Mouse (Mus musculus) hindbrain, embryonic 12.5 days (tissue): ENCODE results near the gene Hsf5. TPM values are rescaled to one million over a fixed set of nuclear protein-coding genes. Genes with fewer than 3 reads are reported as not detected.

Experiments used
- ATAC-seq: fragments of 200-750 bp; cut with Nextera tagmentation; 2 replicates; pipeline ENCODE4 v1.8.0; 2017; ENCODE audit warnings: moderate TSS enrichment; ENCODE audit not compliant: low FRiP score
- H3K27ac ChIP-seq: fragments of 300-500 bp; sonication (generic); 2 replicates; pipeline ENCODE4 v1.5.1; 2016; ENCODE audit warnings: mild to moderate bottlenecking
- H3K27me3 ChIP-seq: fragments of 300-500 bp; sonication (generic); 2 replicates; pipeline ENCODE4 v1.6.1; 2016; ENCODE audit warnings: mild to moderate bottlenecking
- H3K36me3 ChIP-seq: fragments of 300-500 bp; sonication (generic); 2 replicates; pipeline ENCODE4 v1.6.1; 2016; ENCODE audit warnings: mild to moderate bottlenecking
- H3K4me1 ChIP-seq: fragments of 300-500 bp; sonication (generic); 2 replicates; pipeline ENCODE4 v1.6.1; 2016
- H3K4me2 ChIP-seq: fragments of 300-500 bp; sonication (generic); replicated peaks from 2 replicates; pipeline ENCODE4 v1.6.1; 2016; ENCODE audit warnings: mild to moderate bottlenecking
- H3K4me3 ChIP-seq: fragments of 300-500 bp; sonication (generic); 2 replicates; pipeline ENCODE4 v1.5.1; 2016; ENCODE audit warnings: mild to moderate bottlenecking
- H3K9ac ChIP-seq: fragments of 300-500 bp; sonication (generic); 2 replicates; pipeline ENCODE4 v1.6.1; 2016; ENCODE audit warnings: mild to moderate bottlenecking, moderate library complexity
- H3K9me3 ChIP-seq: fragments of 300-500 bp; sonication (generic); replicated peaks from 2 replicates; pipeline ENCODE4 v1.6.1; 2016; ENCODE audit warnings: mild to moderate bottlenecking
- whole genome bisulfite sequencing: fragments of 180-500 bp; shearing (Covaris S2); methylation state at CpG from one replicate; pipeline ENCODE4 v1.1.7; 2016; 5-methylcytosine and 5-hydroxymethylcytosine counted together
- polyA plus RNA-seq: library from polyadenylated mRNA; unstranded; fragments of >200 nt; fragmentation: Nextera tagmentation; extraction: Ambion mirVana; gene quantifications from 2 replicates; pipeline ENCODE4 v1.2.1, GENCODE M21; 2016

Hsf5 gene
- polyA plus RNA-seq, 1 experiment from 2014 or later: 0.45 TPM

DNA sequence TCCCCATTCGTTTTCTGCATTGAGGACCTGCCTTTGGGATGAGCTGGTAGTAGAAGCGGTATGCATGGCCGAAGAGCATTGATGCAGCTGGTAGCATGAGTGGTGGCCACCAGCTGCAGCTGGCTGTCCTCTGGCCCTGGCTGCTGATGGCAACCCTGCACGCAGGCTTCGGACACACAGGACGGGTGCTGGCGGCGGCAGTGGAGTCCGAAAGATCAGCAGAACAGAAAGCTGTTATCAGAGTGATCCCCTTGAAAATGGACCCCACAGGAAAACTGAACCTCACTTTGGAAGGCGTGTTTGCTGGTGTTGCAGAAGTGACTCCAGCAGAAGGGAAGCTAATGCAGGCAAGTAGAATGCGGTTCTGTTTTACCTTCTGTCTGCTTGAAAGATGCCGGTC is 47.6 kb downstream of the Hsf5 start:
- Histone ChIP-seq H3K4me3 (no peak overlapping the region), H3K4me1 (peaks cover 6% of the 10 kb centered on the region; the same call in 1 of the 2 replicates), H3K27me3 (peaks cover 21% of the 10 kb centered on the region), H3K27ac (no peak overlapping the region), H3K9me3 (no peaks in the 10 kb centered on the region), H3K36me3 (no peaks in the 10 kb centered on the region), H3K9ac (no peak overlapping the region), H3K4me2 (0 out of 2 replicates have a peak overlapping the region, but pooled peaks have one; percentile 9)
- no peak for ATAC-seq
- WGBS: 83% methylated on average over 12 of the region's 12 CpGs

DNA sequence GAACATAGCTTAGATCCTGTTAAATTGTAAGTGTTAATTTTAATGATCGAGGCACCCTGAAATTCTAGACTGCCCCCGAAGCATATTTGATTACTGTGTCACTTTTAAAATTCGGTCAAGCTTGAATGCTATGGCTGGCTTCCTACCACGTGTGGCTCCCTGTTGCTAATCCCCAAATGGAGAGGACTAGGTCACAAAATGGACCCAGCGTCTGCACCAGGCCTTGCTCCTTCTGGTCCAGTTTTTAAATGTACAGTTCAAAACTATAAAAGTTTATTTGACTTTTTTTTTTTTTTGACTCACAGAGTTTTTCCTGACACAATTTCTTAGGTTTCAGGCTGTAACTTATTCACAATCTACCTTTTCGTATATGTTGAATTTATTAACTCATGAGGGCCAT is 48.3 kb downstream of the Hsf5 start:
- Histone ChIP-seq H3K4me1 (peaks cover 6% of the 10 kb centered on the region; the same call in 1 of the 2 replicates), H3K4me2 (no peak overlapping the region), H3K4me3 (no peak overlapping the region), H3K27ac (no peak overlapping the region), H3K9ac (no peak overlapping the region), H3K36me3 (no peaks in the 10 kb centered on the region), H3K9me3 (no peaks in the 10 kb centered on the region), H3K27me3 (peaks cover 21% of the 10 kb centered on the region)
- 72% methylated on average over 6 of the region's 6 CpGs for WGBS
- no peak for ATAC-seq

DNA sequence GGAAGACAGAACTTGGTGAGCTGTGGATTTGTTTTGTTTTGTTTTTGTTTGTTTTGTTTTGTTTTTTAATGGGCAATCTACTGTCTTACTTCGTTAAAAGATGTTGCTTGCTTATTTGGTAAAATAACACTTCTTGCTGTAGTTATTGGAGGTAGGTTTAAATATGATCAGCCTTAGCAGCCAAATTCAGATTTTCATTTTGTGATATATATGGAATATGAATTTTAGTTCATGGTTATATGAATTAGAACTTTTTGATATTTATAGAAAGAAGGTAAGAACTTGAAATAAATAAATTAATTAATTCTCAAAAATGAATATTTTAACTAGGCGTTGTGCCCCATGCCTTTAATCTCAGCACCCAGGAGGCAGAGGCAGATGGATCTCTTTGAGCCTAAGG is 48.7 kb downstream of the Hsf5 start:
- Histone ChIP-seq H3K4me3 (no peak overlapping the region), H3K4me2 (no peak overlapping the region), H3K4me1 (peaks cover 6% of the 10 kb centered on the region; the same call in 1 of the 2 replicates), H3K27me3 (peaks cover 21% of the 10 kb centered on the region), H3K27ac (no peak overlapping the region), H3K9ac (no peak overlapping the region), H3K9me3 (no peaks in the 10 kb centered on the region), H3K36me3 (no peaks in the 10 kb centered on the region)
- no peak for ATAC-seq
- 82% methylated on average over 2 of the region's 2 CpGs for WGBS

DNA sequence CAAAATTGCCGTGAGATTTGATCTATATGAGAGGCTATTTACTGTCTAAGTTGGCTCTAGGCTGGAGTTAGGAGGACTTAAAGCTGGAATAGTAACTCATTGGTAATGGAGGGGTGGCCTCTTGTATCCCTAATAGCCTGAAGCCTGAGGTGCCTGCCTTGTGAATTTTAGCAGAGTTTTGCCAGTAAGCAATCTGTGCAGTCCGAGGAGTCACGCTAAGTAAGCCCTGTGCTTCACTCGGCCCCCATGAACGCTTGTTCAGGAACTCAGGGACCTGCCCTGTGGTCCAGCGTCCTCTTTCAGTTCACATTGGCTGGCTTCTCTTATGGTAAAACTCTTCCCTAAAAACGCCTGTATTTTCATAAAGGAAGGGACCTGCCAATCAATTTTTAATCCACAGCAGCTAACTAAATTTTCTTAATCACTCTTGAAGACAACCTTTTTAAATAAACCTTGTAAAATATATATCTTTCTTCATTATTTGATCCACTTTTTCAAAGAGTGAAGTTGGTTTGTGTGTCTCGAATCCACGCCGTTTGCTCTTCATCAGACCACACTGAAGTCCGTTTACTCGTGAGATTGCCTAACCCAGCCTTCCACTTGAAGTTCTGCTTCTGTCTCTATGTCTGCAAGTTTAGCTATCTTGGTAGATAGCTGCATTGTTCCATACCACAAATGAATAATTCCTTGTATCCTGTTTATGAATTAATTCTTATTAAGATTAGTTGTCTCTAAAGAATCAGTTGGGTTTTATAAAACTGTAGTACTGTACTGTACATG is 49.5 kb downstream of the Hsf5 start:
- Histone ChIP-seq H3K9me3 (no peaks in the 10 kb centered on the region), H3K4me3 (no peak overlapping the region), H3K9ac (no peak overlapping the region), H3K4me1 (peaks cover 6% of the 10 kb centered on the region; the same call in 1 of the 2 replicates), H3K27ac (no peak overlapping the region), H3K36me3 (no peaks in the 10 kb centered on the region), H3K27me3 (peaks cover 21% of the 10 kb centered on the region), H3K4me2 (no peak overlapping the region)
- WGBS: 81% methylated on average over 12 of the region's 12 CpGs
- ATAC-seq: no peak

DNA sequence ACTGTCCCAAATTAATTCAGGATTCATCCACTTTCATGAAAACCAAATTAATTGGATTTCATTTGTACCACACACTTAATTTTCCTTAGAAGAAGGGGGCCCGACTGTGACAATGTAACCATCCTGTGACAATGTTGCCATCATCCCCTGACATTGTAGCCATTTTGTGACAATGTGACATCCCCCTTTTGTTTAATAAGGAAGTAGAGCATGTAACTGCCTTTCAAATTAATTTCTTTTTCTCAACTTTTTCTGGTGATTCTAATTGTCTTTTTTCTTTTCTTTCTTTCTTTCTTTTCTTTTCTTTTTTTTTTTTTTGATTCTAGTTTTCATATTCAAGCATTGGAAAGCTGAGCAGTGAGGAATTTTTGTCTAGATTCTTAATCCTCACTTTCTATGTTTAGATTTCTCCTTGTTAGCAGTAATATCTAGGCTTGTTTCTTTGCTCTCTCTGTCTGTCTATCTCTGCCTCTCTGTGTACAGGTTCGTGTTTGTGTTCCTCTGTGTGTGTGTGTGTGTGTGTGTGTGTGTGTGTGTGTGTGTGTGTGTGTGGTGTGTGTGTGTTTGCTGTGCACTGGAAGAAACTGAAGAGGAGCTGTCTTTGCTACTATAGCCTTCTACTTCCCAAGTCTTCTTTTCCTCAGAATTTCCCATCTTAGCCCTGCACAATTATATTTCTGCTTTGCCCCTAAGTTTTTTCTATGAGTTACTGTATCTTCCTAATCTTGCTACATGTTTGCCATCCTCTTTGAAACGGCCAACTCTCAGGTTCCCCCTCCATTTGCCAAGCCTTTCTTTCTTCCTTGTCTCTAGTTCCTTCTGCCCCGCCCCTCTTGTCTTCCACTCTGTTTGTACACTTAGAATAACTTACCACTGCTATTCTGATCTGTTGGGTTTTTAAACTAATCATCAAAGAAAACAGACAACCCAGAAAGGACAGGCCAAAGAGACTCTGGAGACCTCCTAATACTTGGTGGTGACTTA is 50.4 kb downstream of the Hsf5 start:
- Histone ChIP-seq H3K4me1 (peaks cover 5% of the 10 kb centered on the region; the same call in 1 of the 2 replicates), H3K4me3 (no peak overlapping the region), H3K27me3 (peaks cover 21% of the 10 kb centered on the region), H3K36me3 (no peaks in the 10 kb centered on the region), H3K4me2 (no peak overlapping the region), H3K9me3 (no peaks in the 10 kb centered on the region), H3K9ac (no peak overlapping the region), H3K27ac (no peak overlapping the region)
- 69% methylated on average over 4 of the region's 4 CpGs for WGBS
- ATAC-seq: no peak

DNA sequence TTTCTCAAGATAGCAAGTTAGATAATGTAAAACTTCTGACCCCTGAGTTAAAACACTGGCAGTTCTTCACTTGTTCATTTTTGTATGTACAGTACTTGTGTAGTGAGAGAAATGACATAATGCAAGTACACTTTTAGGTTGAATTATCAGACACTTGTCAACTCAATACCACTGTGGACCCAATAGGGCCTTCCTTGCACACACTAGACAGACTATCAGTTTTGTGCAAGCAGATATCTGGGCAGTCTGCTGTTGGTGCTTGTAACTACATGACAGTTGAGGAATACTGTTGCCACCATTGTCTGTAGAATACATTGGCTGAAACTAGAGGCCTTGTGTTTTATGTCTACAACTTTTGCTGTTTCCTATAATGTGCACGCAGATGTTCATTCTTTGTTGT is 56.3 kb downstream of the Hsf5 start:
- 0 out of 2 replicates have a peak, but pooled peaks cover 2% of the 10 kb centered on the region for H3K4me1 ChIP-seq
- H3K9me3 ChIP-seq: no peaks in the 10 kb centered on the region
- H3K27me3 ChIP-seq: no peaks in the 10 kb centered on the region; the same call in 1 of the 2 replicates
- H3K36me3 ChIP-seq: no peaks in the 10 kb centered on the region
- no peak overlapping the region for H3K4me3 ChIP-seq
- H3K9ac ChIP-seq: no peak overlapping the region
- no peak overlapping the region for H3K4me2 ChIP-seq
- ATAC-seq: no peak
- no peak overlapping the region for H3K27ac ChIP-seq
- WGBS: 88% methylated on average over 1 of the region's 1 CpGs

DNA sequence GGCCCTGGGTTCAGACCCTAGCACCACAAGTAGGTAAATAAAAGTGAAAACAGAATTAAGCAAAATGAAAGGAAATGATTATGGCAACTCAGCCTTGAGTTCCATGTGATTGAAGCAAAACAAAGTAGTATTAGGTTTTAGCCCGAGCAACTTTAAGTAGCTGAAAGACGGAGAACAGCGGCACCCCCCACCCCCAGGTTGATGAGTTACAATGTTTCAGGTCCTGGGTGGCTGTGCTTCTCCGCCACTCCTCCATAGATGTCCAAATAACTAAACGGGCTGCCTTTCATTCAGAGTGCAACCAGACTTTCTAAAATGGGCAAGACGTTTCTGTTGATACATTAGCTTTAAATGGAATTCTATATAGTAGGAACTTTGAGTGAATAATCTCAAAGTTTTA is 58.6 kb downstream of the Hsf5 start:
- Histone ChIP-seq H3K9ac (no peak overlapping the region), H3K4me3 (no peak overlapping the region), H3K9me3 (no peaks in the 10 kb centered on the region), H3K27ac (no peak overlapping the region), H3K36me3 (no peaks in the 10 kb centered on the region), H3K27me3 (no peaks in the 10 kb centered on the region; the same call in 1 of the 2 replicates), H3K4me1 (0 out of 2 replicates have a peak, but pooled peaks cover 2% of the 10 kb centered on the region), H3K4me2 (no peak overlapping the region)
- 91% methylated on average over 6 of the region's 6 CpGs for WGBS
- ATAC-seq: no peak

DNA sequence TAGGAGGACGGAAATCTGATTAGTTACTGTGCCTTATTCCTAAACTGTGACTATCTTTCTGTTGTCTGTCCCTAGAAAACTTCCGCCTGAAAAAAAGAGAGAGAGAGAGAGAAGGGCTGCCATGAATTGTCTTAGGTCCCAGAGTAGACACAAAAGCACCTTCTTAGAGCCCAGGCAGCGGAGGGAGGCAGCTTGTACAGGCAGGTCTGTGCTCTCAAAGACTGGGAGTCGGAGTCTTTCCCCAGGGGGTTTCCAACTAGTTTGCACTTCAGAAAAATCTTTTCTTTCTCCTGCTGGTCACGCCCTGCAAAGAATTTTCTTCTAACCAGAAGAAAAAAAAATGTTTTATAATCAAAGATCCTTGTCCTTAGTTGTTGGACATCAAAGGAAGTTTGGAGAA is 60.8 kb downstream of the Hsf5 start:
- Histone ChIP-seq H3K4me1 (0 out of 2 replicates have a peak, but pooled peaks cover 2% of the 10 kb centered on the region), H3K27ac (no peak overlapping the region), H3K36me3 (no peaks in the 10 kb centered on the region), H3K9ac (no peak overlapping the region), H3K9me3 (no peaks in the 10 kb centered on the region), H3K4me3 (no peak overlapping the region), H3K4me2 (no peak overlapping the region), H3K27me3 (no peaks in the 10 kb centered on the region; the same call in 1 of the 2 replicates)
- ATAC-seq: no peak
- 41% methylated on average over 5 of the region's 5 CpGs for WGBS

DNA sequence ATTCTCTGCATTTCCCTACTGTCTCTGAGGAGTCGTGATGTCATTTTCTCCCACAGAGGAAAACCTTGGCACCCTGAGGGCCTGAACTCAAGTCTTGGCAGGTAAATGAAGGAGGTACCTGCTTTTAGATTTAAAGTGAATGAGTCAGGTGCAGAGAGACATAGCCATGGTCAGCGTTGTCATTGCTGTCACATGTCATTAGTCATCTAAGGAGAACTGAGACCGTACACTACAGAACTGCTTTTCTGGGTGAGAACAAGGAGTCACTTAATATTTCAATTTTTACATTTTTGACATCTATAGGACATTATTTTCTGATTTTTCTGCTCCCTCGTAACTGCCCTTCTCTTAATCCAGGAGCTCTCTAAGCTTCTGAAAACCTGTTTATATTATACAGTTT is 61.6 kb downstream of the Hsf5 start:
- 0 out of 2 replicates have a peak, but pooled peaks cover 4% of the 10 kb centered on the region for H3K4me1 ChIP-seq
- WGBS: 80% methylated on average over 4 of the region's 4 CpGs
- H3K9ac ChIP-seq: no peak overlapping the region
- H3K27ac ChIP-seq: no peak overlapping the region
- ATAC-seq: no peak
- no peak overlapping the region for H3K4me3 ChIP-seq
- H3K27me3 ChIP-seq: no peaks in the 10 kb centered on the region; the same call in 1 of the 2 replicates
- H3K4me2 ChIP-seq: no peak overlapping the region
- no peaks in the 10 kb centered on the region for H3K9me3 ChIP-seq
- H3K36me3 ChIP-seq: no peaks in the 10 kb centered on the region

DNA sequence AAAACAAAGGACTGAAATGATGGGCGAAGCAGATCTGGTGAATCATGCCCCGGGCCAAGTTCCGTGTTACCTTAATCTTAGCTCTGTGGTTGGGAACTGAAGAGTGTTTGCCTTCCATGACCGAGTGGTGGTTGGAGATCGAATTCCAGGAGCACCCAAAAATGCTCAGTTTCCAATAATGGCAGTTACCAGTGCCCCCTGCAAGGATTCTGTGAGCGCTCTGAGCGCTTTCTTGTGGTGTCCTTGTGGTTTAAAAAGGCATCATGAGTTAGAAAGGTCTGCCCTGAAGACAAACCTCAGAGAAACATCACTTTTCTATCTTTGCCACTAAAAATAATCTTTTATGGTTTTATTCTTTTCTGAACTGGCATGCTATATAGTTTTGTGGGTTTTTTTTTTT is 62.0 kb downstream of the Hsf5 start:
- Histone ChIP-seq H3K9ac (no peak overlapping the region), H3K27ac (no peak overlapping the region), H3K27me3 (no peaks in the 10 kb centered on the region; the same call in 1 of the 2 replicates), H3K4me1 (0 out of 2 replicates have a peak, but pooled peaks cover 4% of the 10 kb centered on the region), H3K9me3 (no peaks in the 10 kb centered on the region), H3K4me2 (no peak overlapping the region), H3K4me3 (no peak overlapping the region), H3K36me3 (no peaks in the 10 kb centered on the region)
- 90% methylated on average over 7 of the region's 7 CpGs for WGBS
- no peak for ATAC-seq

DNA sequence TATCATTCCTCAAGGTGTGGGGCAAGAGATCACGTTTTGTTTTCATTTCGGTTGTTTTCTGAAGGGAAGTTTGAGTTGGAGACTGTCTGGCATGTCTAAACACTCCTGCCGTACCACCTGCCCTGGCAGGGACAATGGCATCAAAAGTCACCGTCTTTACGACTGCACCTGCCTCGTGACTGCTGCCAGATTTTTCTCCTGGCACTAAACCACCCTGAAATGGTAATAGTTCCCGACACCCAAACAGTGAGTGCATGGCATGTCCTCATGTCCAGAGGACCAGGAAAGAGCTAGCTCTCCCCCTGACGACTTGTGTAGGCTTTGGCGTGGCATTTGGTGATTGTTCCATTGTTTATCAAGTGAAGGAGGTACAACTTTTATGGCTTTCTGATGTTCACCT is 63.8 kb downstream of the Hsf5 start:
- Histone ChIP-seq H3K9ac (no peak overlapping the region), H3K9me3 (no peaks in the 10 kb centered on the region), H3K4me1 (0 out of 2 replicates have a peak, but pooled peaks cover 4% of the 10 kb centered on the region), H3K36me3 (no peaks in the 10 kb centered on the region), H3K27me3 (no peaks in the 10 kb centered on the region; the same call in 1 of the 2 replicates), H3K4me3 (no peak overlapping the region), H3K27ac (no peak overlapping the region), H3K4me2 (no peak overlapping the region)
- 87% methylated on average over 9 of the region's 9 CpGs for WGBS
- no peak for ATAC-seq

DNA sequence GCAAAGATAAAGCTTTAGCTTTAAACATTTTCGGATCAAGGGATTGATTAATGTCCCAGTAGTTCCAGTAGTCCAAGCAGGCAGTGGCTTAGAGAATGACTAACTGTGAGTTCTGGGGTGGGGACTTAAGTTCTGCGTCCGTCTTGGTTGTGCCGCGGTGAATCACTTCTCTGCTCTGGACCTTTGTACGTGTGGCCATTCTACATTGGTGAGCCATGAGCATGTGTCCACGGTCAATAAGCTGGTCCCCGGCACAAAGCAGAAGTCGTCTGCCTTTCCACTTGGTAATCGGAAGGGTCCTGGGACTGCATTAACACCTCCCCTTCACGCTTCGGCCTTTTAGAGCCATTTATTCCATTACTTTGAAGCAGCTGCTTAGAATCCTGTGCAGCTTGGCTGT is 65.1 kb downstream of the Hsf5 start:
- Histone ChIP-seq H3K27ac (no peak overlapping the region), H3K4me3 (no peak overlapping the region), H3K27me3 (no peaks in the 10 kb centered on the region), H3K9me3 (no peaks in the 10 kb centered on the region), H3K9ac (no peak overlapping the region), H3K36me3 (no peaks in the 10 kb centered on the region), H3K4me2 (no peak overlapping the region), H3K4me1 (0 out of 2 replicates have a peak, but pooled peaks cover 4% of the 10 kb centered on the region)
- WGBS: 85% methylated on average over 12 of the region's 12 CpGs
- ATAC-seq: no peak
